Mouse (Mus musculus) E14TG2a.4 (cell line): ENCODE measurements around the gene Smarcal1.

Source experiments
- H3K27me3 ChIP-seq: 2 replicates; pipeline ENCODE4 v1.6.1; 2014; ENCODE audit warnings: low read length, control low read depth; ENCODE audit not compliant: insufficient read depth
- H3K36me3 ChIP-seq: 2 replicates; pipeline ENCODE4 v1.6.1; 2014; ENCODE audit warnings: low read length, control low read depth; ENCODE audit not compliant: insufficient read depth
- H3K4me1 ChIP-seq: replicated peaks from 2 replicates; pipeline ENCODE4 v1.6.1; 2014; ENCODE audit warnings: low read depth, low read length, control low read depth
- H3K4me3 ChIP-seq: replicated peaks from 2 replicates; pipeline ENCODE4 v1.5.1; 2014; ENCODE audit warnings: mild to moderate bottlenecking, low read length
- H3K9me3 ChIP-seq: 2 replicates; pipeline ENCODE4 v1.6.1; 2014; ENCODE audit warnings: low read length, control low read depth
- CTCF ChIP-seq: conservative IDR thresholded peaks from 2 replicates; pipeline ENCODE4 v1.5.1; 2014; ENCODE audit warnings: low read length
- NANOG ChIP-seq: IDR thresholded peaks from 2 replicates; pipeline ENCODE4 v1.6.1; 2014; ENCODE audit warnings: borderline replicate concordance, low read length, mixed read lengths
- POU5F1 ChIP-seq: IDR thresholded peaks from 2 replicates; pipeline ENCODE4 v1.6.1; 2014; ENCODE audit warnings: low read length, borderline replicate concordance

Gene Smarcal1

DNA sequence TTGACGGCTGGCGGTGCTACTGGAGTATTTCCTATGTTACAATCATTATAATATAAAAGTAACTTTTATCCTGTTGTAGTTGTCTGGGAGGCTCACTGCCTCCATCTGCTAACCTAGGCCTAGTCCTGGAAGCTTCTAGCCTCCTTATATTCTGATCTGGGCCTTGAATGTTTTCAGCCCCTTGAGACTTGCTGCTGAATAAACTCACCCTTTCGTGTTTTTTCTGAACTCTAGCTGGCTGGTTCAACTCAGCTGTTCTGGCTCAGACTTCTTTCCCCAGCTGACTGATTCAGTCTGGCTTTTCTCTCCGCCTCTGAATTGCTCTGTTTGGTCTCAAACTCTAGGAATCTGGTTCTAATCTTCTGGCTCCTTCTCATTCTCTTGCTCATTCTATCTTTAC, 855 bp downstream of the Smarcal1 start:
- H3K27me3 ChIP-seq = no peaks in the 10 kb centered on the region
- no peaks in the 10 kb centered on the region for H3K9me3 ChIP-seq
- H3K36me3 ChIP-seq = peaks cover 32% of the 10 kb centered on the region
- peak overlapping the region; percentile 88 for H3K4me3 ChIP-seq
- TF ChIP-seq CTCF (no peak), NANOG (no peak), POU5F1 (no peak)
- H3K4me1 ChIP-seq = peaks cover 49% of the 10 kb centered on the region

DNA sequence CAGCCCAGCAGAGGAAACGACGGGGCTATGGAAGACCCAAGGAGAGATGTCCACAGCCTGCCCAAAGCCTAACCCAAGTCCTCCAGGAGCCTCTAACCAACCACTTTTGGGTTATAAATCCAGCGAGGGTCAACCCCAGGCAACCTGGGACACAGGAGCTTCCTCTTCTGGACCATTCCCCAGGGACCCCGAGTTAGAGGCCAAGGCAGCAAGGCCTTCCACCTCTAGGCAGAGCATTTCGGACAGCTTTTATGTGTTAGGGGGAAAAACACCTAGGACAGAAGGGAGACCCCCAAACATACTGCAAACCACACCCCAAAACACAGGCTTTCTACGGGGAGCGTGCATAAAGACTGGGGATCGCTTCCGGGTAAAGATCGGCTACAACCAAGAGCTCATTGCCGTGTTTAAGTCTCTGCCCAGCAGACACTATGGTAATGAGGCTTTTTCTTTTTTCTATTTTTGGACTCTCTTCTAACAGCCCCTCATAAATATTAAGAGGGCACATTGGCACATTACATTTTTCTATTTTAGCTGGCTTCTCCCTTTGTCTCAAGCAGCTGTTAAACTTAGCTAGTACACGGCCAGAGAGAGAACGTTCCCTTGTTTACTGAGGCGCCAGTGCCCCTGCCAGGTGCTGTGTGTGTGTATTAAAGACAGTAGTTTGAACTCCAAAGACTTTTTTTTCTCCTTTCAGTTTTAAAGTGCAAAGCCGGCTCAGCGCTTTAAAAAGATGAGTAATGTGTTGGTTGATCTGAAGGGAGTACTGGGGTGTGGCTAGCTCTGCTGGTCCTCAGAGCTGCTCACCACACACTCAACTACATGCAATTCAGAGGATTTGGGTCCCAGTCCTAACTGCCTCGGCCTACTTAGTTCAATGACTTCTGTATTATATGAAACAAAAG, 3.2 kb downstream of the Smarcal1 start:
- TF ChIP-seq NANOG (no peak), CTCF (no peak), POU5F1 (no peak)
- no peaks in the 10 kb centered on the region for H3K27me3 ChIP-seq

DNA sequence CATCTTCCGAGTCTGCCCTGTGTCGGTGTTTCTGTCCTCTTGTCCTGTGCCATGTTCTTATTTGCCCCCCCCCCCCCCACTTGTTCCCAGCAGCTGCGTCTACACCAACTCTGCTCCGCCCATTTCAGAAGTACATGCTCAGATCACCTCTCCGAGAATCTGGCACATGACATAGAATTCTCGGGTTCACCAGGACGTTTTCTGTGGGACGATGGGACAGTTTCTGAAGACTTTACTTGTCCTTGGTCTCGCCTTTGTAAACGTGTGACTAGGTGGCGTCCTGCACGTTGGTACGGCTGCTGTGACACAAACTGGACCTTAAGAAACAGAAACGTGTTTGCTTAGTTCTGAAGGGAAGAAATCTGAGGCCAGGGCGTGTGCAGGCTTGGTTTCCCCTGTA, 4.5 kb downstream of the Smarcal1 start:
- Histone ChIP-seq H3K27me3 (no peaks in the 10 kb centered on the region), H3K36me3 (peaks cover 59% of the 10 kb centered on the region), H3K4me3 (no peak overlapping the region), H3K9me3 (no peaks in the 10 kb centered on the region), H3K4me1 (peaks cover 24% of the 10 kb centered on the region)
- TF ChIP-seq NANOG (no peak), CTCF (no peak), POU5F1 (no peak)

More for the DNA sequence above, 3.2 kb downstream of the Smarcal1 start:
- no peaks in the 10 kb centered on the region for H3K9me3 ChIP-seq
- no peak overlapping the region for H3K4me3 ChIP-seq
- peaks cover 46% of the 10 kb centered on the region for H3K36me3 ChIP-seq
- H3K4me1 ChIP-seq = peaks cover 35% of the 10 kb centered on the region

DNA sequence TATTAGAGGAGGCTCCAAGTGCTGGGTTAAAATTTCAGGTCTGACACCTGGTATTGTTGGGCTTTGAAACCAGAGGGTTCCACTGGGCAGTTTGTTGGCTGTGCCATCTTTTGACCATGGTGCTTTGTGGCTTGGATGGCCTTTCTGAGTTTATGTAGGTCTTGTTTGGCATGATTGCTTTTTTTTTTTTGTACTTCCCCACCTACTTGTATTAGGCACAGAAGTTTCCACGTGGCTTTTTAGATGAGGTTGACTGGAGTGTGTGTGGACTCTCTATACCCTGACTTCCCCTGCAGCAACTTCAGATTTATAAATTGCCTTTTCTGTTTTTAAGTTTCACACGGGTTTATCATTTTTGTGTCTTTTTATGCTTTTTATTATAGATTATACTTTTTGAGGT, 5.7 kb downstream of the Smarcal1 start:
- Histone ChIP-seq H3K9me3 (no peaks in the 10 kb centered on the region), H3K27me3 (no peaks in the 10 kb centered on the region), H3K36me3 (peaks cover 69% of the 10 kb centered on the region), H3K4me3 (no peak overlapping the region), H3K4me1 (peaks cover 28% of the 10 kb centered on the region)
- TF ChIP-seq NANOG (no peak), POU5F1 (no peak), CTCF (no peak)

DNA sequence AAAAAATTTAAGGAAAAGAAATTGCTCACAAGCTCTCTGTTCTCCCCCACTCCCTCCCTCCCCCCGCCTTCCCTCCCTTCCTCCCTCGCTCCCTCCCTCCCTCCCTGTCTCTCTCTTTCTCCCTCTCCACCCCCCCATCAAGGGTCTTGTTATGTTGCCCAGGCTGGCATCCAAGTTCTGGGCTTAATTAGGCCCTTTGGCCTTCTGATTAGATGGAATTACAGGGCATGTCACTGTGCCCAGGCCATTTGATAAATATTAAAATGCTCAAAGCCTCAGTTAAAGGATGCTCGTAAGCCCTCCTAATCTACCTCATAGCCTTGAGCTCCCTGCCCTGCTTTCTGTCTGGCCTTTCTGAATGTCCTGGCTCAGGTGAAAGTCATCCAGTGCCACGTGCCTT, 7.6 kb downstream of the Smarcal1 start:
- Histone ChIP-seq H3K9me3 (no peaks in the 10 kb centered on the region), H3K36me3 (peaks cover 76% of the 10 kb centered on the region), H3K4me1 (peaks cover 13% of the 10 kb centered on the region), H3K27me3 (no peaks in the 10 kb centered on the region), H3K4me3 (no peak overlapping the region)
- TF ChIP-seq CTCF = no peak

DNA sequence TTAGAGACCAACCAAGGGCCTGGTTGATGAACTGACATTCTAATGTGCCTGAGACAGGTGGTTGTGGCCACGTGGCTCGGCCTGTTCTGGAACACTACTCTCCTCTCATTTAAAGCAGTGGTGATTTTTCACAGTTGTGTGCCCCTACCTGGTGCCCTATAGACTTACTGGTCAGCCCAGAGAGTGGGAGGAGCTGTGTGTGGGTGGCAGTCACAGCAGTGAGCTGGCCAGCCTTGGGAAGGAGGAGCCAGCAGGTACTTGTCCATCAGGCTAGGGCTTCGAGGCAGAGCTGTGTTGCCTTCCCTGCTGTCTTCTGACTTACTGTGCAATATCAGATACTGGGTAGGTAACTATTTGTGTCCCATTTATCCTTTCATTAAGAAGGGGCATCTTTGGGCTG, 9.3 kb downstream of the Smarcal1 start:
- Histone ChIP-seq H3K4me3 (no peak overlapping the region), H3K27me3 (no peaks in the 10 kb centered on the region), H3K36me3 (peaks cover 78% of the 10 kb centered on the region), H3K9me3 (no peaks in the 10 kb centered on the region), H3K4me1 (peaks cover 19% of the 10 kb centered on the region)
- TF ChIP-seq POU5F1 = no peak
- no peak for TF ChIP-seq NANOG
- no peak for TF ChIP-seq CTCF

DNA sequence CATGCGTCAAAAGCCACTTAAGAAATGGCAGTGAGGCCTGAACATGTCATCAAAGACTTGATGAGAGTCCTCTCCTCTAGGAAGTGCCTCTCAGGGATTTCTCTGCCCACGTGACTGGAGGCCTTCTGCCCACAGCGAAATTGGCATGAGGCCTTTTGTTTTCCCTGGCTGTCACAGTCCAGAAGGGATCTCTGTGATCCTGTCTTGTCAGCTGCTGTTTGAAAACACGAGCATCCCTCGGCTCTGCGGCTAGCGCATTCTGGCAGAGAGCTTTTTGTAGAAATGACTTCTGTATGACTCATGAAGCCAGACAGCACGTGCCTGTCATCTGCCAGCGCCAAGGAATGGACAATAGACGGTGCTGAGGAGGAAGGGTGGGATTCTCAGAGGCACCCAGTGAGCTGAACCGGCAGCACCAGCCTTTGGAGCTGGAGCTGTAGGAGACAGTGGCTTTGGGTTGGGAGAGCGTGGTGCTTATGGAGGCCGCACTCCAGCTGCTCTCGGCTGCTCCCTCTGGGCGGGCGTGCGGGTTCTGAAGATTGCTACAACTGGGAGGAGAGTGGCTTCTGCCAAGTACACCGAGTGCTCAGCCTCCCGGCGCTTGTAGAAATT, 10.4 kb downstream of the Smarcal1 start:
- 0 out of 2 replicates have a peak overlapping the region, but pooled peaks have one; percentile 20 for H3K4me3 ChIP-seq
- H3K4me1 ChIP-seq = peaks cover 13% of the 10 kb centered on the region
- no peaks in the 10 kb centered on the region for H3K9me3 ChIP-seq
- H3K36me3 ChIP-seq = peaks cover 78% of the 10 kb centered on the region
- TF ChIP-seq CTCF (no peak), NANOG (no peak), POU5F1 (no peak)
- no peaks in the 10 kb centered on the region for H3K27me3 ChIP-seq

DNA sequence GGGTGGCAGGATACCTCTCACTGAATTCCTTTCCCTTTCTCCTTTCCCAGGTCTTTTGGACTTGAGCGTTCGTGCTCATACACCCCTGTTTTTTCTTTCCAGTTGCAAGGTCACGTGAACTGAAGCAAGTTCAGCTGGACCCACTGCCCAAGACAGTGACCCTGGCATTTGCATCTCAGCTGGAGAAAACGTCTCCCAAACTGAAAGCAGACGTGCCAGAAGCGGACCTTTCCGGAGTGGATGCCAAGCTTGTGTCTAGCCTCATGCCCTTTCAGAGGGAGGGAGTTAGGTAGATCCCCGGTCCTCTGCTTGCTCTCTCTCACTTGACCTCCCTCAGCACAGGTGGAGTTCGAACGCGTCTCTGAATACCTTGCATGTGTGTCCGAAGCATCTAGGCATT, 12.6 kb downstream of the Smarcal1 start:
- TF ChIP-seq CTCF (no peak), POU5F1 (no peak), NANOG (no peak)
- Histone ChIP-seq H3K27me3 (no peaks in the 10 kb centered on the region), H3K4me3 (no peak overlapping the region), H3K4me1 (peaks cover 14% of the 10 kb centered on the region), H3K9me3 (no peaks in the 10 kb centered on the region), H3K36me3 (peaks cover 87% of the 10 kb centered on the region)

DNA sequence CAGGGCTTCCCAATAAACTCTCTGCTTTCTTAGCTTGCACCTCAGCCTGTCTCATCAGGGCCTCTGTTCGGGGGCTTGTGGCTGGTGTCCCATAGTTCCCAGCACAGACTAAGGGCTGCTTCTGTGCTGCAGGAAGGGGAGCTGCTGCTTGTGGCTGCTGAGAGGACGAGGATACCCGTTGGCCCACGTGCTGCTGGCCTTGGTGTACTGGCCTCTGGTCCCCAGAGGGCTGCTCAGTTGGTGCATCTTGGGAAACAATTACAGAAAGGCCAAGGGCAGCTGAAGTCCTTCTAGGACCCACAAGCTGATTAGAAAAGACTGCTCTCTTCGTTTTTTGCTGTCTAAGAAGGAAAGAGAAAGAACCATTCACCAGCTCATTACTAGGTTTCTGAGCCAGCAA, 13.2 kb downstream of the Smarcal1 start:
- TF ChIP-seq CTCF (no peak), NANOG (no peak), POU5F1 (no peak)
- no peaks in the 10 kb centered on the region for H3K9me3 ChIP-seq
- H3K36me3 ChIP-seq = peaks cover 87% of the 10 kb centered on the region
- peaks cover 19% of the 10 kb centered on the region for H3K4me1 ChIP-seq
- no peak overlapping the region for H3K4me3 ChIP-seq
- no peaks in the 10 kb centered on the region for H3K27me3 ChIP-seq
